Mouse (Mus musculus) MN1 (cell line): ENCODE measurements around the gene Ppp2r5c.

Experiments used
- DNase-seq: peaks from one replicate; pipeline ENCODE4 v3.0.0-alpha.2; 2016; ENCODE audit warnings: low spot score

Gene Ppp2r5c

GRCm38 (mm10) chr12:110610713-110611112 lies 163.8 kb downstream of the Ppp2r5c start:
- DNase-seq: no peak

- no peak for DNase-seq
These were observed 183.1 kb downstream of the Ppp2r5c start for GRCm38 (mm10) chr12:110630056-110630455.
